ENCODE assay signal across 10 mouse cellular contexts in genomic region chr9:100382492-100382891, GRCm38 (mm10).
DNase-seq lines count a peak whose midpoint lies in the region; ATAC-seq lines count a peak whose summit lies in the region.
"Had no signal": no experiment of that assay in that cellular context is flagged by ENCODE, and none has a peak within 500 bp of the region (broad histone marks: within the 10 kb centered on the region; RNA-seq: fewer than 3 reads in every experiment).

No protein-coding gene starts in this region.

- 51% methylated on average over 5 of the region's 5 CpGs for WGBS in kidney, embryonic 15.5 days
- 68% methylated on average over 5 of the region's 5 CpGs for WGBS in neural tube, embryonic 11.5 days

- 0 out of 2 replicates have a peak, but pooled peaks cover 3% of the 10 kb centered on the region for H3K4me1 ChIP-seq in kidney, embryonic 15.5 days
- no peaks in the 10 kb centered on the region for H3K4me1 ChIP-seq in neural tube, embryonic 11.5 days (ENCODE audit: control insufficient read depth, insufficient read depth, low read length)
- H3K4me1 ChIP-seq: neural tube, embryonic 12.5 days had no signal

- H3K27me3 ChIP-seq in kidney, embryonic 15.5 days, result no peaks in the 10 kb centered on the region
- no peaks in the 10 kb centered on the region for H3K27me3 ChIP-seq in neural tube, embryonic 11.5 days (ENCODE audit: control insufficient read depth, insufficient read depth, low read length)
- H3K27me3 ChIP-seq: neural tube, embryonic 12.5 days had no signal

- no peaks in the 10 kb centered on the region for H3K9me3 ChIP-seq in kidney, embryonic 15.5 days (replicated peaks)
- H3K9me3 ChIP-seq in neural tube, embryonic 11.5 days (ENCODE audit: control insufficient read depth, low read length), result no peaks in the 10 kb centered on the region
- H3K9me3 ChIP-seq: neural tube, embryonic 12.5 days had no signal

- no peaks in the 10 kb centered on the region for H3K36me3 ChIP-seq in kidney, embryonic 15.5 days
- no peaks in the 10 kb centered on the region for H3K36me3 ChIP-seq in neural tube, embryonic 11.5 days (ENCODE audit: control insufficient read depth, insufficient read depth, low read length)
- H3K36me3 ChIP-seq: neural tube, embryonic 12.5 days had no signal

- ATAC-seq in kidney, embryonic 15.5 days (replicated peaks; ENCODE audit: low FRiP score), result no peak
- ATAC-seq in common myeloid progenitor, adult 5-6 weeks (replicated peaks; ENCODE audit: low read depth, poor library complexity, severe bottlenecking), result peak; percentile 96
- ATAC-seq in neural tube, embryonic 11.5 days (ENCODE audit: insufficient read depth, low FRiP score, low TSS enrichment), result no peak

- peak; percentile 21 for DNase-seq in kidney, adult 11 months
- DNase-seq in adipocyte (ENCODE audit: low spot score), result peak; percentile 70
- DNase-seq in heart, postnatal 36 days, result peak; percentile 52 to 75
- peak; percentile 7 to 59 for DNase-seq in left cerebral cortex, postnatal 10 days (ENCODE audit: extremely low spot score in 1 of 2, low spot score in 2 of 2)
- peak; percentile 73 for DNase-seq in neural tube, embryonic 11.5 days (ENCODE audit: low spot score)
- peak; percentile 58 for DNase-seq in thymus, postnatal 25 days

- no peak overlapping the region for H3K4me3 ChIP-seq in kidney, embryonic 15.5 days (replicated peaks)
- no peak overlapping the region for H3K4me3 ChIP-seq in neural tube, embryonic 11.5 days (ENCODE audit: low read depth, low read length)
- H3K4me3 ChIP-seq: erythroblast, embryonic 14.5 days; neural tube, embryonic 12.5 days had no signal

- no peak overlapping the region for H3K9ac ChIP-seq in kidney, embryonic 15.5 days
- H3K9ac ChIP-seq in neural tube, embryonic 11.5 days (ENCODE audit: low read length), result no peak overlapping the region
- H3K9ac ChIP-seq: neural tube, embryonic 12.5 days had no signal

- H3K4me2 ChIP-seq in kidney, embryonic 15.5 days, result no peak overlapping the region
- H3K4me2 ChIP-seq in neural tube, embryonic 11.5 days (ENCODE audit: low read depth), result no peak overlapping the region
- H3K4me2 ChIP-seq: neural tube, embryonic 12.5 days had no signal

- intact Hi-C loops in heart, postnatal 36 days (cut with DNase I), result loop anchor here (1.0 kb wide), 1 partner anchor 535 kb away; no protein-coding TSS in a partner anchor
- intact Hi-C loops in left cerebral cortex, postnatal 10 days (cut with DNase I), result no loop called here

- no peak overlapping the region for H3K27ac ChIP-seq in kidney, embryonic 15.5 days
- no peak overlapping the region for H3K27ac ChIP-seq in neural tube, embryonic 11.5 days (ENCODE audit: low read depth, low read length)
- H3K27ac ChIP-seq: neural tube, embryonic 12.5 days had no signal

Comparison
In these comparisons a context has a peak if more than half of its experiments do, and no peak if none do; other contexts are left out.
1. DNase-seq: peak in every context shown above with its lines; median percentile 73 in neural tube, embryonic 11.5 days; 70 in adipocyte; 64 in heart, postnatal 36 days; 58 in thymus, postnatal 25 days; 33 in left cerebral cortex, postnatal 10 days; 21 in kidney, adult 11 months.